Comparison of ENCODE assay signal across 8 mouse cellular contexts in the genomic region with DNA sequence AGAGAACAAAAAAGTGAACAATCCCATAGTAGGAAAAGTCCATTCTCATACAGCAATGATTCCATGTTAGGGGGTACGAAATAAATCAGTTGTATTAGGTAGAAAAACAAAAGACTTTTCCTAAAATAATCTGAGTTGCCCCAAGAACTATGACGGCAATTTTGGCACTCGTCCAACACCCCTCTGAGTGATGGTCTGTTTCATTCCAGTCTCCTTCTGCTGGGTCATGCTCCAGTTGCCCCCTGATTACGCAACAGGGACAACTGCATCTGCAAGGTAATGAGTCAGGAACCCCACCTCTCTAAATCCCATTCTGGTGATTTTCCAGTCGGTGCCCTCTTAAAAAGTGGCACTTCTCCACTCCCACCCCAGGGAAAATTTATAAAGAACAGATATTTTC. TPM values are rescaled to one million over a fixed set of nuclear protein-coding genes. Genes with fewer than 3 reads are reported as not detected.
DNase-seq lines count a peak whose midpoint lies in the region; ATAC-seq and TF ChIP-seq lines count a peak whose summit lies in the region.

No protein-coding gene starts in this region.

- H3K4me3 ChIP-seq in hindbrain, embryonic 11.5 days (ENCODE audit: low read depth, low read length), result no peak overlapping the region
- H3K4me3 ChIP-seq in hindbrain, embryonic 12.5 days, result no peak overlapping the region
- 0 out of 2 replicates have a peak overlapping the region, but pooled peaks have one; percentile 83 for H3K4me3 ChIP-seq in kidney, adult 2 months (ENCODE audit: insufficient read depth, low read depth, low read length)

- ATAC-seq in hindbrain, embryonic 11.5 days (ENCODE audit: low FRiP score), result no peak
- ATAC-seq in hindbrain, embryonic 12.5 days (ENCODE audit: low FRiP score), result no peak

- no peak for TF ChIP-seq CTCF in kidney, adult 2 months (conservative IDR thresholded peaks at IDR 0.05; ENCODE audit: insufficient read depth, insufficient read length, low read depth, low read length)

- H3K9me3 ChIP-seq in hindbrain, embryonic 11.5 days (ENCODE audit: control insufficient read depth, low read length), result no peaks in the 10 kb centered on the region
- no peaks in the 10 kb centered on the region for H3K9me3 ChIP-seq in hindbrain, embryonic 12.5 days (replicated peaks)

- no peaks in the 10 kb centered on the region; the same call in 1 of the 2 replicates for H3K4me1 ChIP-seq in hindbrain, embryonic 11.5 days (replicated peaks; ENCODE audit: control insufficient read depth, insufficient read depth, low read length)
- H3K4me1 ChIP-seq in hindbrain, embryonic 12.5 days, result peaks cover 6% of the 10 kb centered on the region
- H3K4me1 ChIP-seq in kidney, adult 2 months (ENCODE audit: control insufficient read depth, insufficient read depth, low read length), result peaks cover 2% of the 10 kb centered on the region; the same call in 1 of the 2 replicates

- no peak overlapping the region for H3K27ac ChIP-seq in hindbrain, embryonic 11.5 days (ENCODE audit: low read depth, low read length)
- H3K27ac ChIP-seq in hindbrain, embryonic 12.5 days, result no peak overlapping the region
- no peak overlapping the region for H3K27ac ChIP-seq in kidney, adult 2 months (ENCODE audit: insufficient read depth, low read depth, low read length)

- H3K4me2 ChIP-seq in hindbrain, embryonic 11.5 days (replicated peaks; ENCODE audit: low read depth, low read length), result no peak overlapping the region
- no peak overlapping the region for H3K4me2 ChIP-seq in hindbrain, embryonic 12.5 days (replicated peaks)

- 66% methylated on average over 5 of the region's 5 CpGs for WGBS in hindbrain, embryonic 11.5 days
- 60% methylated on average over 5 of the region's 5 CpGs for WGBS in hindbrain, embryonic 12.5 days
- WGBS in kidney, adult 2 months, result 20% methylated on average over 5 of the region's 5 CpGs

- no peak overlapping the region for H3K9ac ChIP-seq in hindbrain, embryonic 11.5 days (ENCODE audit: low read depth, low read length)
- no peak overlapping the region for H3K9ac ChIP-seq in hindbrain, embryonic 12.5 days

- H3K36me3 ChIP-seq in hindbrain, embryonic 11.5 days (ENCODE audit: control insufficient read depth, insufficient read depth, low read length), result no peaks in the 10 kb centered on the region
- H3K36me3 ChIP-seq in hindbrain, embryonic 12.5 days, result no peaks in the 10 kb centered on the region
- no peaks in the 10 kb centered on the region for H3K36me3 ChIP-seq in kidney, adult 2 months (ENCODE audit: control insufficient read depth, insufficient read depth, low read length)

- TF ChIP-seq POLR2A in kidney, adult 2 months (IDR thresholded peaks at IDR 0.05; ENCODE audit: low read depth, low read length), result no peak

- H3K27me3 ChIP-seq in hindbrain, embryonic 11.5 days (ENCODE audit: control insufficient read depth, insufficient read depth, low read length), result no peaks in the 10 kb centered on the region
- no peaks in the 10 kb centered on the region for H3K27me3 ChIP-seq in hindbrain, embryonic 12.5 days
- H3K27me3 ChIP-seq in kidney, adult 2 months (replicated peaks; ENCODE audit: control insufficient read depth, insufficient read depth, low read length), result no peaks in the 10 kb centered on the region

- peak; percentile 11 for DNase-seq in hindbrain, embryonic 11.5 days (ENCODE audit: low spot score)
- DNase-seq in MN1 (ENCODE audit: low spot score), result peak; percentile 59
- peak; percentile 63 to 75 for DNase-seq in cerebellum, postnatal 14 days
- DNase-seq in kidney, adult 2 months, result peak; percentile 40
- peak; percentile 58 for DNase-seq in lung, postnatal 10 days
- DNase-seq in urinary bladder, postnatal 36 days (ENCODE audit: low spot score in 2 of 2), result no peak
- no peak for DNase-seq in ovary, postnatal 10 days (ENCODE audit: low spot score)

RNA-seq across cellular contexts. Expression of a gene that starts 0.9 kb away (rescaled TPM):
- 217 and 249 TPM in 2 replicates for polyA plus RNA-seq in hindbrain, embryonic 11.5 days (2014; fragmentation: Nextera tagmentation; extraction: Ambion mirVana)
- 128 and 133 TPM in 2 replicates for polyA plus RNA-seq in hindbrain, embryonic 12.5 days (2016; fragmentation: Nextera tagmentation; extraction: Ambion mirVana)
- 208 and 280 TPM in 2 replicates for polyA plus RNA-seq in kidney, adult 2 months (2012; rRNA removed)

RNA-seq across cellular contexts. Expression of a gene that starts 35.7 kb away (rescaled TPM):
- 31.8 and 33.0 TPM in 2 replicates for polyA plus RNA-seq in hindbrain, embryonic 11.5 days (2014; fragmentation: Nextera tagmentation; extraction: Ambion mirVana)
- polyA plus RNA-seq in hindbrain, embryonic 12.5 days (2016; fragmentation: Nextera tagmentation; extraction: Ambion mirVana), result 18.4 and 19.9 TPM in 2 replicates
- polyA plus RNA-seq in kidney, adult 2 months (2012; rRNA removed), result 2.6 and 3.9 TPM in 2 replicates

Comparison
In these comparisons a context has a peak if more than half of its experiments do, and no peak if none do; other contexts are left out.
1. DNase-seq: peak in hindbrain, embryonic 11.5 days (single experiment), MN1 (single experiment), cerebellum, postnatal 14 days (2 of 2), kidney, adult 2 months (single experiment) and lung, postnatal 10 days (single experiment); none in urinary bladder, postnatal 36 days (0 of 2) and ovary, postnatal 10 days (single experiment).